Mouse (Mus musculus): Measurements from ENCODE around the gene Mxi1. TPM values are rescaled to one million over a fixed set of nuclear protein-coding genes. Genes with fewer than 3 reads are reported as not detected.
A peak's percentile ranks its signal among the peaks of the same experiment; 100 is the strongest.

The Mxi1 gene
- polyA plus RNA-seq, 1 experiment from 2014 or later = 19.7 TPM

DNA sequence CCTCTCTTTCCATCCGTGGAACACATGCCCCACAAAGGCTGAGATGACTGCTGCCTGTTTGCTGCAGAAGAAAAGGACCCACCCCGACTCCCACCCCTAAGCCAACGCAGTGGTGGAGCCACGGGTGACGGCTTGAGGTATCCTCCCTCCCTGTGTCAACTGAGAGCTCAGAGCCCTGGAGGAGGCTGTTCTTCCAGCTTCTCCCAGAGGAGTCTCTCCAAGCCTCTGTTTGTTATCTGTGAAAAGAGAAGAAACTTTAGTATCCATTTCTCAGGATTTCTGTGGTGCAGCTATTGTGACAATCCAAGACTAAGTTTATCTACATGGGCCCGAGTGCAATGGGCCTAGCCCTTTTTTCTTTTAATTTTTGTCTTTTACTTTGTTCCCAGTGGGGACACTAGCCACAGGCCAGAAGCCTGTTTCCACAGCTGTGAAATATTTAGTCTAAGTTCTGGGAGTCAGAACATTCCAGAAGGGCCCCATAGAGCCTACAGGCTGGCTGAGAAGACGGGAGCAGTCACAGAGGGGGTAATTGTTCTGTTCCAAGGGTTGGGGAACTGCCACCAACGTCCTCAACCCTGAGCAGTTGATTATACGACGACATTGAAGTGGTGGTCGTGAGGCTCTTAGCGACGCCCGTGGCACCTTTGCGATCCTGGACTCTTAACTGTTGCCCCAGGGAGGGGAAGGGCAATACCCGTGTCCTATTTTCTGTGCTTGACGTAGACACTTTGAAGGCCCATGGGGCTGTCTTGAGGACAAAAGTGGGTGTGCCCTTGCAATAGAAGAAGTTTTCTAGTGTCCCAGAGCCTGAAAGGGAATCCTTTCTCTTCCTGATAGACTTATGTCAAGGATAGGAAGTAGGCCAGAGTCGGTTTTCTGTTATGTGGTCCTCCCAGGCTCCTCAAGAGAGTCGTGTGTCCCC, 31.6 kb upstream of the Mxi1 start:
- H3K4me3 ChIP-seq = no peak overlapping the region
- H3K36me3 ChIP-seq = no peaks in the 10 kb centered on the region
- peaks cover 36% of the 10 kb centered on the region for H3K4me1 ChIP-seq
- 75% methylated on average over 19 of the region's 19 CpGs for WGBS
- no peaks in the 10 kb centered on the region for H3K9me3 ChIP-seq (replicated peaks)
- peak overlapping the region; percentile 23; the same call in 1 of the 2 replicates for H3K27ac ChIP-seq (replicated peaks)
- no peak for DNase-seq (ENCODE audit: low spot score)
- no peaks in the 10 kb centered on the region for H3K27me3 ChIP-seq (ENCODE audit: low read depth, poor library complexity, severe bottlenecking)

DNA sequence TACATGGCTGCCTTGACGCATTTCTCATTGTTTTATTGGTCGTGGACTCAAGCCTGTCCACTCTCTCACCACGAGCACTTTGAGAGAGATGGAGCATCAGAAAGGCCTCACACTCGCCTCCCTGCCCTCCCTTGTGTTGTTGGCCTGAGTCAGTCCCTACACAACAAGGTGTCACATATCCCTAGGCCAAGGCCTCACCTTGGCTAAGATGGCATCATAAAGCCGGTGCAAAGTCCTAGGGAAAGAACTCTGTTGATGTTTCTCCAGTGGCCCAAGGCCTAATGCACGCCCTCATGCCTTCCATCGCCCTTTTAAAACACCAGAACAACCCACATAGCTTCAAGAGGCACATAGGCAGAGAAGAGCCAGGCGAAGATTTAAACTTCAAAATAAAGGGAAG, 30.1 kb upstream of the Mxi1 start:
- Histone ChIP-seq H3K4me3 (no peak overlapping the region), H3K27ac (replicated peaks) (no peak overlapping the region), H3K36me3 (no peaks in the 10 kb centered on the region), H3K4me1 (peaks cover 38% of the 10 kb centered on the region), H3K9me3 (replicated peaks) (no peaks in the 10 kb centered on the region), H3K27me3 (ENCODE audit: low read depth, poor library complexity, severe bottlenecking) (0 out of 2 replicates have a peak, but pooled peaks cover 6% of the 10 kb centered on the region)
- no peak for DNase-seq (ENCODE audit: low spot score)
- WGBS = 90% methylated on average over 8 of the region's 8 CpGs

DNA sequence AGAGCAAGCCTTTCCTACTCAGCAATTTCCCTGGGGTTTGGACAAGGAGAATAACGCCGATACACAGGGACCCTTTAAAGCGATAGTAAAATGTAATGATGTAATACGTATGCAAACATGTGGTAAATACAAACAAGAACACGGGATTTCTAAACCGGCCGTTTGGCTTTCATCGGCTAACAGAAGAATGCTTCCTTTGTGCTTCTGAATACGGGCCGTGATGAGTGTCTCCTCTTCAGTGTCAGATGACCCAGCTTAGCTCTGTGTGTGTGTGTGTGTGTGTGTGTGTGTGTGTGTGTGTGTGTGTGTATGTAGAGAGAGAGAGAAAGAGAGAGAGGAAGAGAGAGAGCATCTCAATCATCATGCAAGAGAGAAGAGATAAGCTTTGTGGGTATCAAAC, 27.7 kb upstream of the Mxi1 start:
- 0 out of 2 replicates have a peak, but pooled peaks cover 6% of the 10 kb centered on the region for H3K27me3 ChIP-seq (ENCODE audit: low read depth, poor library complexity, severe bottlenecking)
- H3K4me3 ChIP-seq = no peak overlapping the region
- H3K27ac ChIP-seq (replicated peaks) = 0 out of 2 replicates have a peak overlapping the region, but pooled peaks have one; percentile 23
- 75% methylated on average over 10 of the region's 10 CpGs for WGBS
- no peaks in the 10 kb centered on the region for H3K9me3 ChIP-seq (replicated peaks)
- no peak for DNase-seq (ENCODE audit: low spot score)
- H3K36me3 ChIP-seq = no peaks in the 10 kb centered on the region
- peaks cover 24% of the 10 kb centered on the region for H3K4me1 ChIP-seq

DNA sequence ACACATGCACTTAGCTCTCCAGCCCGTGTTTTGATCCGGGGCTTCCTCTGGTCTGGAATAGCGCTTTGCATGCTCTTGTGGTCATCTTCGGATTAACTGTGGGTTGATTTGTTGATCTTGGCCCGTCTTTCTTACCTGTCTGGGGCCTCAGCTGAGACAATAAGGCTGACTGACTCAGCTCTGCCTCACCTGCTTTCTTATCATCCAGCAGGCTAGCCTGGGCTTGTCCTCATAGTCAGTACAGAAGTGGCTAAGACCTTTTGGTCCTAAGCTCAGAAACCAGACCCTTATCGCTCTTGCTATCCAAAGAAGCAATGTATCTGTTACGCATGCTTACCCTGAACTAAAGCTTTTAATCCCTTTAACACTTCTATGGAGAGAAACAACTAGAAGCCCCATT, 26.6 kb upstream of the Mxi1 start:
- no peak overlapping the region for H3K4me3 ChIP-seq

DNA sequence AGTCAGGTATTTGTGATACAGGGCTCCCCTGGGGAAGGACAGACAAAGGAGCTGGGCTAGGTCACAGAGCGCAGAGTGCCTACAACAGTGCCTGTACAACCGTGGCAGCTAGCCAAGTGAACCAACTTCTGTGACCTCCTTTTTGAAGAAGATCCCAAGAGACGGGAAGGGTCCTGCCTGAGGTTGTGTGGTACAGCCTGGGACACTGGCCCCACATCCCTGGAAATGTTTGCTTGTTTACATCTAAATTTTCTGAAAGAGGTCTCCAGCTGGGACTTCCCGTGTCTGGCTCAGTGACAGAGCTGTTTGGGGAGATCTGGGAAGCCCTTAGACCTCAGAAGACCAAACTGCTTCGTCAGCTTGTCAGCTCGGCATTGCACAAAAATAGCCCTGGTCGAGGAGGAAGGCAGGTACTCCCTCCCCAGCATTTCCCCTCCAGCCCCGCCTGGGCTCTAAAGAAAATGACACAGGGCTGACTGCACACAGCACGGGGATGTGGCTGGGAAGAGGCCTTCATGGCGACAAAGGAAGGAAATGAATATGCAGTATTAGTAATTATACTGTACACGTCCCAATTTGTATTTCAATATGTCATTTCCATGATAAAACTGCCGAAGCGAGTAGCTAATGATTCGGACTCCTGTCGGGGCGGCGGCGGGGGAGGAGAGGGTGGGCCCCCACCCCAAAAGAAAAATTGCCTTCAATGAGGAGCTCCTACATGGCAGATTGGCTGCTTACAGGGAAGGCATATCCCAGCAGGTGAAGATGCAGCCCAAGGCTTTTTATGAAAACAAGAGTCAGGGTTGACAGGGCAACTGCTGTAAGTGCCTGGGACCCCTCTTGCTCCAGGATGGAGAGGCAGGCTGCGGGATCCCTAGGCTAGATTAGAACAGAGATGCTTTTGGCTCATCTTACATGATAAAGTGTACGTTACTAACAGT, 25.8 kb upstream of the Mxi1 start:
- Histone ChIP-seq H3K9me3 (replicated peaks) (no peaks in the 10 kb centered on the region), H3K4me3 (no peak overlapping the region), H3K27me3 (ENCODE audit: low read depth, poor library complexity, severe bottlenecking) (0 out of 2 replicates have a peak, but pooled peaks cover 10% of the 10 kb centered on the region), H3K27ac (replicated peaks) (no peak overlapping the region), H3K4me1 (peaks cover 20% of the 10 kb centered on the region), H3K36me3 (no peaks in the 10 kb centered on the region)
- DNase-seq (ENCODE audit: low spot score) = no peak
- WGBS = 45% methylated on average over 20 of the region's 20 CpGs

More for the DNA sequence above, 26.6 kb upstream of the Mxi1 start:
- Histone ChIP-seq H3K27ac (replicated peaks) (no peak overlapping the region), H3K36me3 (no peaks in the 10 kb centered on the region), H3K9me3 (replicated peaks) (no peaks in the 10 kb centered on the region), H3K27me3 (ENCODE audit: low read depth, poor library complexity, severe bottlenecking) (0 out of 2 replicates have a peak, but pooled peaks cover 10% of the 10 kb centered on the region), H3K4me1 (peaks cover 20% of the 10 kb centered on the region)
- 78% methylated on average over 7 of the region's 7 CpGs for WGBS
- no peak for DNase-seq (ENCODE audit: low spot score)

DNA sequence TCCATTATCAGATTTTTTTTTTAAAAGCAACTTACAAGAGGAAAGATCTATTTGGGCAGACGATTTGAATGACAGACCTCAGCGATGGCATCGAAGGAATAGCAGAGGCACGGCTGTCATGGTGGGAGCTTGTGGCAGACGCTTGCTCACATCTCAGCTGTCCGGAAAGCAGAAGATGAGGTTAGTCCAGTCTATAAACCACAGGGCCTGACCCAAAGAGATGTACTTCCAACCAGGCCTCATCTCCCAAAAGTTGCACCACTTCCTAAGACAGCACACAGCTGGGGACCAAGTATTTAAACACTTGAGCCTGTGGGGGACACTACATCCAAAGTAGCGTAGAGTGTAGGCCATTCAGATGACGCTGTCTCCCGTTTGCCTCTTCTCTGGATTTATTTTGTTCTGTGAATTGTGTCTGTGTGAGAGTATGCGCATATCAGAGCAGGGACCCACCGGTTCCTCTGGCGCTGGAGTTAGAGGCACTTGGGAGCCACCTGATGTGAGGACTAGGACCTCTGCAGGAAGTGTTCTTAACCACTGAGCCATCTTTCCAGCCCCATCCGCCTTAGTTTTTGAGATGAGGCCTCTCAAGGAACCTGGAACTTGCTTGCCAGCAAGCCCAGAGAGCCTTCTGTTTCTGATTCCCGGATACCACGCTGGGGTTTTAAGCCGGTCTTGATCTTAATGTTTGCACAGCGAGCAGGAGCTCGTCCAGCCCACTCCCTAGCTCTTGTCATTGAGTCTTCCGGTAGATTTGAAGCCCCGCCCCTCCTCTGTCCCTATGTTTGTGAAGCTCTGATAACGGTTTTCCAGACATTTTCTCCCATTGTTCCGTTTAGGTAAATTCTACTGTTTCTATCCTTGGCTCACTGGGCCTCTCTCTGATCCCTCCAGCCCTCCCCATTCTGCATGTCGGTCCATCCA, 13.7 kb upstream of the Mxi1 start:
- Histone ChIP-seq H3K36me3 (no peaks in the 10 kb centered on the region), H3K4me1 (peaks cover 10% of the 10 kb centered on the region), H3K27me3 (ENCODE audit: low read depth, poor library complexity, severe bottlenecking) (no peaks in the 10 kb centered on the region), H3K27ac (replicated peaks) (no peak overlapping the region), H3K4me3 (no peak overlapping the region), H3K9me3 (replicated peaks) (no peaks in the 10 kb centered on the region)
- WGBS = 70% methylated on average over 23 of the region's 23 CpGs
- no peak for DNase-seq (ENCODE audit: low spot score)

DNA sequence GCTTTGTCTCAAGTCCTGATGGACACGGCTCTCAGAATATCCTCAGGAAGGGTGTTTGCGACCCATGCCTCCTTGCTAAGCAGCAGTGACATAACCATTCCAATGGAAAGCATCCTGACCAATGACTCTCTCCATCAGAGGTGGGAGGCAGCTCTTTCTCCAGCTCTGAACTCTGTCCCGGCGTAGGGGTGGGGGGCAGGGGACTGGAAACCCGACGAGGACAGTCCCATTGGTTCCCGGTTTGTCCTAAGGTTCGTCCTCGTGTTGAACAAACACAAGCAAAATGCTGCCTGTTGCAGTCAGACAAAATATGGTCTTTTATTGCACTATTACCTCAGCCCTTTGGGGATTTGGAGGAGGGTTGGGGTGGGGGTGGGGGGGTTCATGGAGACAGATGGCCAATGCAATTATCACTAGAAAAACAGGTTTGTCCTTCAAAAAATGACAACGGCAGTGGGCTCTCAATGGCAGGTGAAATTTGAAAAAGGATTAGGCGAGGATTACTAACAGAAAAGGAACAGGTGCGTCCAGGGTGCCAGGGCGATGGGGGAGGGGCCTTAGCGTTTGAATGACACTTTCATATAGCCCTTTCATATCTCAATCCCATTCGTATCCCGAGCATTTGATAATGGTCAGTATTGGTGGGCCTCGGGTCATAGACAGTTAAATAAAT, 11.0 kb upstream of the Mxi1 start:
- no peak overlapping the region for H3K4me3 ChIP-seq
- DNase-seq (ENCODE audit: low spot score) = no peak
- H3K9me3 ChIP-seq (replicated peaks) = no peaks in the 10 kb centered on the region
- no peak overlapping the region for H3K27ac ChIP-seq (replicated peaks)
- WGBS = 64% methylated on average over 17 of the region's 17 CpGs
- no peaks in the 10 kb centered on the region for H3K36me3 ChIP-seq
- no peaks in the 10 kb centered on the region for H3K27me3 ChIP-seq (ENCODE audit: low read depth, poor library complexity, severe bottlenecking)
- H3K4me1 ChIP-seq = peaks cover 10% of the 10 kb centered on the region

DNA sequence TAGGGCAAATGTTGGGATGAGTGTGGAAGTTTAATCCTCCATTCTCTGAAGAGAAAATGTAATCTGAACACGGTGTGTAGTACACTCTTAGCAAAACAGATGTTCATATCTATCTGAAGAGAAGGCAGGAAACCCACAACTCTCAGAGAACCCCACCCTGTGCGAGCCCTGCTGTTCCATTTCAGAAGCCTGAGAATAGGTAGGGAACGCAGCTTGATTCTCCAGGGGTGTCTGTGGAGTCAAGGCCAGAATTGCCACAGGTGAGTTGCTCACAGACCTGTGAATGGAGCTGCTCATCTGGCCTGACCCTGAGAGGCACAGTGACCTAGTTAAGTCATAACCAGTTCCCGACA, 10.5 kb upstream of the Mxi1 start:
- Histone ChIP-seq H3K27me3 (ENCODE audit: low read depth, poor library complexity, severe bottlenecking) (no peaks in the 10 kb centered on the region), H3K9me3 (replicated peaks) (no peaks in the 10 kb centered on the region), H3K27ac (replicated peaks) (no peak overlapping the region), H3K4me1 (peaks cover 10% of the 10 kb centered on the region), H3K4me3 (no peak overlapping the region), H3K36me3 (no peaks in the 10 kb centered on the region)
- DNase-seq (ENCODE audit: low spot score) = no peak
- 91% methylated on average over 4 of the region's 4 CpGs for WGBS

DNA sequence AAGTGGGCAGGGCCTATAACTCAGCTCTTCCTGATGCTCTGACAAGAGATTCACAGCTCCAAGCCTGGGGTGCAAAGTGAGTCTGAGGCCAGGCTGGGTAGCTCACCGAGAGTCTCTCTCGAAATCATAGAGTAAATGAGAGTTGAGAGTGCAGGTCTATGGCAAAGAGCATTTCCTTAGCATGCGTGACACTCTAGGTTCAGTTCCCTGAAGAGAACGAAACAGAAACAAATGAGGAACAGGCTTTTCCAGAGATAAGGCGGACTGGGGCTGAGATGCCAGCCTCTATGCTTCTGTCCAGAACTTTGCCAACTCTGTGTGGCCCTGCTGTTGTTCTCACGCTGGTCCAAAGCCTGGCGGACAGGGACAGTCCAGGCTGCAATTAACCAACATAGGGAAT, 6.9 kb upstream of the Mxi1 start:
- Histone ChIP-seq H3K27ac (replicated peaks) (no peak overlapping the region), H3K9me3 (replicated peaks) (no peaks in the 10 kb centered on the region), H3K36me3 (no peaks in the 10 kb centered on the region), H3K4me3 (no peak overlapping the region), H3K4me1 (peaks cover 25% of the 10 kb centered on the region), H3K27me3 (ENCODE audit: low read depth, poor library complexity, severe bottlenecking) (no peaks in the 10 kb centered on the region)
- WGBS = 90% methylated on average over 7 of the region's 7 CpGs
- no peak for DNase-seq (ENCODE audit: low spot score)

DNA sequence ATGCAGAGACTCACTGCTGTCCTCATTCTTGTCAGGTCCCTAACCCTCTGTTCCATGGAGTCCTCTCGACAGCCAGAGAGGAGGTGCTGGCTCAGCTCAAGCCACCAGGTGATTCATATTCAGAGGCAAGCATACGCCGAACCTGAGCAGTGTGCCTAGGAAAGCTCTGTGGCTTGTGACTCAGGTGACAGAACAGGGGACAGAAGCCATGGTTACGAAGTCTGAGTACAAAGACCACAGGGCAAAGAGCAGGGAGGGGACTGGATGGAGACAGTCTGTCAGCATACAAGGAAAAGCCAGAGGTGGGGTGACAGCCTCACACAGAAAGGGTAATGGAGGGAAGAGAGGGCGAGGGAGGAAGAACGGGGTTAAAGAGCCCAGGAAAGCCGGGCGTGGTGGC, 4.7 kb upstream of the Mxi1 start:
- H3K27ac ChIP-seq (replicated peaks) = peak overlapping the region; percentile 33; the same call in 1 of the 2 replicates
- H3K4me1 ChIP-seq = peaks cover 29% of the 10 kb centered on the region
- no peak for DNase-seq (ENCODE audit: low spot score)
- H3K9me3 ChIP-seq (replicated peaks) = no peaks in the 10 kb centered on the region
- WGBS = 92% methylated on average over 8 of the region's 8 CpGs
- H3K27me3 ChIP-seq (ENCODE audit: low read depth, poor library complexity, severe bottlenecking) = no peaks in the 10 kb centered on the region
- no peak overlapping the region for H3K4me3 ChIP-seq
- no peaks in the 10 kb centered on the region for H3K36me3 ChIP-seq

DNA sequence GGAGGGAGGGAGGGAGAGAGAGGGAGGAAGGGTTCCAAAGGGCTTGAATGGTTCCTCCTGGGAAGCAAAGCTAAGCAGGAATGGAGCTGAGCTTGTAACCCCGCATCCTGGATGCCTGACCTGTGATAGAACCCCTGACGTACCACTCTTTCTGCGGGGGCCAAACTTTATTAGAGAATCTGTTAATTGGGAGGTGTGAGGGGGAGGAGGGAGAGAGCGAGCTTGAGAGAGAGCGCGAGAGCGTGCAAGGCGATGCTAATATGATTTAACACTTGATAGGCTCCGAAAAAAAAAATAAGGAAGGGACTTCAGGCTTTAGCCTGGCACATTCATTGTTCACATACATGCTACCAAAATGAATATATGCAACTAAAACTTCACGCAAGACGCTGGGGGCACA, 3.6 kb upstream of the Mxi1 start:
- no peaks in the 10 kb centered on the region for H3K27me3 ChIP-seq (ENCODE audit: low read depth, poor library complexity, severe bottlenecking)
- DNase-seq (ENCODE audit: low spot score) = no peak
- peaks cover 31% of the 10 kb centered on the region for H3K4me1 ChIP-seq
- no peaks in the 10 kb centered on the region for H3K36me3 ChIP-seq
- peak overlapping the region; percentile 81 for H3K27ac ChIP-seq (replicated peaks)
- H3K9me3 ChIP-seq (replicated peaks) = no peaks in the 10 kb centered on the region
- WGBS = 27% methylated on average over 11 of the region's 11 CpGs
- H3K4me3 ChIP-seq = no peak overlapping the region; the same call in 1 of the 2 replicates

Measured in midbrain, embryonic 10.5 days (tissue).